Mouse (Mus musculus): Measurements from ENCODE around the gene Tubgcp3.
A peak's percentile ranks its signal among the peaks of the same experiment; 100 is the strongest.

DNA sequence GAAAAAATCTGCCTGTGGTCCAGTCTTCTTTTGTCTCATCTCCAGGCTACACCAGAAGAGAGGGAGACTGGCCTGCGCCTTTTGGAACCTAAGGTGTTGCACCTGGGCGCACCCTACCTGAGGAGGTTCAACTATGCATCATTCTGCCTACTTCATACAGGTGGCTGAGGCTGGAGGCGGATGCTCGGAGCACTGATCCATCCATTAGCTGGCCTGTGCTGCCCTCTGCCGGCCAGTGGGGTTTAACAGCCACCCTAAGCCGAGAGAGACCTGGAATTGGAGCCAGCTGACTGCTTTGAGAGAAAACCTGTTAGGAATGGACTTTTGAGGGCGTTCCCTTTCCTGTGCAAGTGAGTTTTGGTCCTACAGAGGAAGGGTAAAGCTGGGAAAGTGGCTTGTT, 5.5 kb upstream of the Tubgcp3 start:
- no peak for TF ChIP-seq POLR2A (IDR thresholded peaks at IDR 0.05; ENCODE audit: insufficient read depth, low read depth, low read length)
- TF ChIP-seq CTCF (IDR thresholded peaks at IDR 0.05): peak; percentile 93
- TF ChIP-seq EP300 (IDR thresholded peaks at IDR 0.05; ENCODE audit: insufficient read depth, low read depth, low read length): peak; percentile 77

Measured in heart, adult 2 months (tissue).